Mouse (Mus musculus): ENCODE measurements at regions not wholly inside any gene's neighbourhood (a gene's known extent, or its start where the extent isn't known, plus 50 kb on each side); places are given as distances from the start of the nearest gene placed in this dataset.

- TF ChIP-seq GATA1 (IDR thresholded peaks at IDR 0.05; ENCODE audit: borderline replicate concordance, low read length), result no peak
- no peak for TF ChIP-seq FLI1 (IDR thresholded peaks at IDR 0.05; ENCODE audit: low read length)
Observed at GRCm38 (mm10) chr9:30768665-30769434, 153.4 kb downstream of the Adamts15 start.

Measured in megakaryocyte, embryonic 14.5 days (primary cell).